Mouse (Mus musculus): ENCODE measurements at regions not wholly inside any gene's neighbourhood (a gene's known extent, or its start where the extent isn't known, plus 50 kb on each side); places are given as distances from the start of the nearest gene placed in this dataset.

DNA sequence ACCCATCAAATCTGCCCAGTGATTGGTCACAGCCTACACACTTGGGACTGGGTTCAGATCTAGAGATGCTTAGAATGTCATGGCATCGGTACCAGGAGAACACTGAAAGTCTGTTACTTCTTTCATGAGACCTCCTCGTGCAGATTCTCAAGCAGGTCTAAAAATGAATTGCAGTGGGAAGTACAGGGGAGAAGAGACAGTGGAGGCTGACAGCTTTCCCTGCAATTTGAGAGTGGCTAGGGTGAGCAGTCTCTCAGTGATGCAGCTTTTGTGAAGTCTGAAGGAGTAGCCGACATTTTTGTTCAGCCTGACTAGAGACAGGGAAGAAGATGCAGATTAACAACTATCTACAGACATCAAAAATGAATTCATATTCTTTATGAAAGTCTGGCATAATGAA is 112.5 kb downstream of the Fam198b start:
- Histone ChIP-seq H3K27me3 (no peaks in the 10 kb centered on the region), H3K4me1 (no peaks in the 10 kb centered on the region), H3K4me2 (no peak overlapping the region), H3K27ac (no peak overlapping the region), H3K9me3 (replicated peaks) (no peaks in the 10 kb centered on the region), H3K4me3 (no peak overlapping the region), H3K9ac (no peak overlapping the region), H3K36me3 (ENCODE audit: poor library complexity, severe bottlenecking) (no peaks in the 10 kb centered on the region)
- 78% methylated on average over 3 of the region's 3 CpGs for WGBS
- ATAC-seq: no peak

DNA sequence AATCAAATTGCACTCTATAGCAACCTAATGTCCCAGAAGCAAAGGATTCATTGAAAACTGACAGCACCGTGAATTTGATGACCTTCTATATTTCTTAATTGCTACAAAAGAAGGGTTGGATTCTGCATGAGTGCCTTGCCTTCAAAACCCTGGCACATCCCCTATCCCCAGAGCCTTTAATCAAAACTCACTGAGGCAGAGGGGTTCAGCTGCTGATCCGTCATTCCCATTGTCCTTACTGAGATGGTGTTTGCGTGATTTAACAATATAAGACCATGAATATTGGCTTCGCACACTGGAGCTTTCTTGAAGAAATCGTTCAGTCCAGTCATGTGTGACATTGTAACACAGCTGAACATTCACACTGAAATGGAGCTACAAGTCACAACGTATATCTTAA is 118.0 kb downstream of the Fam198b start:
- peak; percentile 75 for ATAC-seq
- WGBS: 30% methylated on average over 6 of the region's 6 CpGs
- no peak overlapping the region for H3K4me2 ChIP-seq
- H3K36me3 ChIP-seq (ENCODE audit: poor library complexity, severe bottlenecking): no peaks in the 10 kb centered on the region
- no peaks in the 10 kb centered on the region for H3K27me3 ChIP-seq
- H3K9me3 ChIP-seq (replicated peaks): no peaks in the 10 kb centered on the region
- no peak overlapping the region for H3K9ac ChIP-seq
- H3K27ac ChIP-seq: no peak overlapping the region
- no peak overlapping the region for H3K4me3 ChIP-seq
- no peaks in the 10 kb centered on the region for H3K4me1 ChIP-seq

DNA sequence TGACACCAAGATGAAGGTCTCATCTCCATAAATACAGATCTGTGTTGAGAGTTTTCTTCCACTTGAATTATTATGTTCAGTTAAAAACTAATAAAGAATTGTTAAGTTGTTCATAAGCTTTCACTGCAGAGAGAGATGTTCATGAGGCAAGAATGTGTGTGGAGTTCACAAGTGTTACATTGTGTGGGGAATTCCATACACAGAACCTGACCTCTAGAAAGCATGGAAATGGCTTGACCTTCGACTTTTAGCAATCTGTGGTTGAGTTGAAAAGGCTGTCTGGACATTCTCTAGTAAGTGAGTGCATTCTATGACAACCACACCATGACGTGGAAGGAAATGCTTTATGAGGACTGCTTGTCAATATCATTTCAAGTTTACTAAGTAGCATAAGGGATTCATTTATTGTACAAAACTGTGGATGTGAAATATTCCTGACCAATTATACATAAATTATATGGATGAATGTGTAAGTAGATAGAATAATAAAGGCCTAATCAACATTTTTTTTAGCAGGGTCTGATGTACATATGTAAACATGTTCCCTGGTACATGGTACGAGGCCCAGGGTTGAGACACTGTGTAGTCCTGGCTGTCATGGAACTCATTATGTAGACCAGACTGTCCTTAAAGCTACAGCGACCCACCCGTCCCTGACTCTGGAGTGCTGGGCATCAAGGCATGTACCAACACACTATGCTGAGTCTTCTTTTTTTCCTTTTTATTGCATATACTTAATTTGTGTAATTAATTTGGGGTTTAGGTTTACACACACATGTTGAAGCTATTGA is 119.2 kb downstream of the Fam198b start:
- no peak overlapping the region for H3K4me3 ChIP-seq
- no peak overlapping the region for H3K9ac ChIP-seq
- H3K27me3 ChIP-seq: no peaks in the 10 kb centered on the region
- H3K4me1 ChIP-seq: no peaks in the 10 kb centered on the region
- no peaks in the 10 kb centered on the region for H3K9me3 ChIP-seq (replicated peaks)
- no peaks in the 10 kb centered on the region for H3K36me3 ChIP-seq (ENCODE audit: poor library complexity, severe bottlenecking)
- H3K4me2 ChIP-seq: no peak overlapping the region
- WGBS: 85% methylated on average over 5 of the region's 5 CpGs
- 0 out of 2 replicates have a peak, but pooled peaks have one; percentile 48 for ATAC-seq
- H3K27ac ChIP-seq: no peak overlapping the region

DNA sequence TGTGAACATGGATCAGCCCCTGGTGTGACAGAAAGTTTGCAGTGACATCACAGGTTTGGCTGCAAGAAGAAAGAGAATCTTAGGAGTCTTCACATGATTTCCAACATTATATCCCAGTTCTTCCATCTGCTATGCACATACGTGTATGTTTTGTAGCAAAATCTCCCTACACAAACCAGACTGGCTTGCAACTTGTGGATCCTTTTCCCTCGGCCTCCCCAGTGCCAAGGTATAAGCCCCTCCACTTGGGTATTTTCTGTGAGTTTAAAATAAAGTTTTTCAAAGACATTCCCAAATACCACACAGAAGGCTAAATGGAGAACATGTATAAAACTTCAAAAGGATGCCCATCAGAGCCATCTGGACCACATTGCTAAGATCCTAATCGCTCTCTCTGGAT is 120.2 kb downstream of the Fam198b start:
- H3K9me3 ChIP-seq (replicated peaks): no peaks in the 10 kb centered on the region
- 92% methylated on average over 3 of the region's 3 CpGs for WGBS
- 0 out of 2 replicates have a peak, but pooled peaks have one; percentile 48 for ATAC-seq

DNA sequence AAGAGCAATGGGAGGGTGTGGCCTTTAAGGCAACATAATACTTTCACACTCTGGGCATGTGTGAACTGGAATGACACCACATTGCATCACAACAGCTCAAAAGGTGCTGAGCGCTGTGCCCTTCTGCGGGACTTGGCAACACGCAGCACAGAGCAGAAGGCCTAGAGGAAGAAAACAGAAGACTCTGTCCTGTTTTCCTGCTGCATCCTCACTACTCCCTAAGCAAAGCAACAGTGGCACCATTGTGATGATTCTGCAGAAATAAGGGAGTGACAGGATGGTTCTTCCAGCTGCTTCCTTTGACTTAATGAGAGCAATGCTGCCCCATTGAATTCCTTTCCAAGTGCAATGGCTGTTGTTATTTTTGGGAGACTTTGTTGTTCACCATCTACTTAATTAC is 120.6 kb downstream of the Fam198b start:
- no peak overlapping the region for H3K4me2 ChIP-seq
- peak; percentile 38; the same call in 1 of the 2 replicates for ATAC-seq
- H3K9ac ChIP-seq: no peak overlapping the region
- H3K27ac ChIP-seq: no peak overlapping the region
- no peaks in the 10 kb centered on the region for H3K9me3 ChIP-seq (replicated peaks)
- no peaks in the 10 kb centered on the region for H3K27me3 ChIP-seq
- WGBS: 89% methylated on average over 3 of the region's 3 CpGs
- H3K4me3 ChIP-seq: no peak overlapping the region
- no peaks in the 10 kb centered on the region for H3K4me1 ChIP-seq
- H3K36me3 ChIP-seq (ENCODE audit: poor library complexity, severe bottlenecking): no peaks in the 10 kb centered on the region

More for the DNA sequence above, 120.2 kb downstream of the Fam198b start:
- no peak overlapping the region for H3K27ac ChIP-seq
- H3K9ac ChIP-seq: no peak overlapping the region
- H3K4me3 ChIP-seq: no peak overlapping the region
- no peaks in the 10 kb centered on the region for H3K4me1 ChIP-seq
- H3K4me2 ChIP-seq: no peak overlapping the region
- H3K27me3 ChIP-seq: no peaks in the 10 kb centered on the region
- H3K36me3 ChIP-seq (ENCODE audit: poor library complexity, severe bottlenecking): no peaks in the 10 kb centered on the region

DNA sequence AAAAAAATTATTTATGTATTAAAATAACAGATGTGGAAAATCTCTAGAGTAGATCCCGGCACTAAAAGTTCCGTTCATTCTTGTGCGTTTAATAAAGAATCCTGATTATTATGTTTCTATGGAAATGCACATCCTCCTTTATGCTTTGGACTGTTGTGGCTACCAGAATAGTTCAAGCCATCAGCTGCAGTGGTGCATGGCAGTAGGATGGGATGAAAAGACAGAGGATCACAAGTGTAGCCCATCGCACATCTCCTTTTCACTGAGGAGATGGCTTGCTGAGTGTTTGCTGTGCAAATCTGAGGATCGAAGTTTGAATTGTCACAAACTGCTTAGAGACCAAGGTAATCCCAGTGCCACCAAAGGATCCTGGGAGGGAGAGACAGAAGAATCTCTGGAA is 121.0 kb downstream of the Fam198b start:
- Histone ChIP-seq H3K4me2 (no peak overlapping the region), H3K4me3 (no peak overlapping the region), H3K9ac (no peak overlapping the region), H3K4me1 (no peaks in the 10 kb centered on the region), H3K27ac (no peak overlapping the region), H3K9me3 (replicated peaks) (no peaks in the 10 kb centered on the region), H3K36me3 (ENCODE audit: poor library complexity, severe bottlenecking) (no peaks in the 10 kb centered on the region), H3K27me3 (no peaks in the 10 kb centered on the region)
- 90% methylated on average over 5 of the region's 5 CpGs for WGBS
- no peak for ATAC-seq

DNA sequence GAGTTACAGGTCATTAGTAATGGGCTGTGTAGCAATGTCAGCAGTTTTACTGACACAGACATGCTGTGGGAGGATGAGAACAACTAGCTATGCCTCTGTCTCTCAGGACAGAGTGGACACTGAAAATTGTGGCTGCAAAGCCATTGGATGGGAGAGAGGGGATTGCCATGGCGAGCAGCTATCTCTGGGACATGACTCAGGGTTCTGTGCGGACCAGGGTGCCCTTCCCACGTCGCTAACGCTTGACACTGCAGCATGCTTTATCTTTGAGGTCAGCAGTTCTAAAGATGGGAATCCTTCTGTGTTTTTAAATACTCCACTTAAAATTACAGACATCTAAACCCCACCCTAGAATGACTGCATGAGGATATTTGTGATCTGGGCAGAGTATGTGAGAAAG is 121.9 kb downstream of the Fam198b start:
- Histone ChIP-seq H3K9me3 (replicated peaks) (no peaks in the 10 kb centered on the region), H3K9ac (no peak overlapping the region), H3K36me3 (ENCODE audit: poor library complexity, severe bottlenecking) (no peaks in the 10 kb centered on the region), H3K27ac (no peak overlapping the region), H3K4me3 (no peak overlapping the region), H3K4me2 (no peak overlapping the region), H3K27me3 (no peaks in the 10 kb centered on the region), H3K4me1 (no peaks in the 10 kb centered on the region)
- no peak for ATAC-seq
- WGBS: 91% methylated on average over 5 of the region's 5 CpGs

DNA sequence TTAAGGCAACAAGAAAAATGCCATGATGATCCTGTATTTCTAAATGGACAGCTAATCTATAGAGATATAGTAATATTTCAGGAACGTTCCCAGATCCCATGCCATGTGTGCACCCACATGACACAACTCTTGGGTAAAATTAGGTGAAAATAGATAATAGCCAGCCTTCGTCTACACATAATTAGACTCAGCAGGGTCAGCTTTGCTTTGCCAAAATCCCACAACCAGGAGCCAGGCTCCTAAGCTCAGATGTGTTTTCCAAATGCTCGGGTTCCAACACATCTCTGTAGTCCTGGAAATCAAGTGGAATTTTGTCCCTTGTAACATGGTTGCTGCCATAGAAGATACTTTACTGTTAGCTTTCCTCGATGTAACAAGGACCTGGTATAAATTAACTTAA is 122.7 kb downstream of the Fam198b start:
- ATAC-seq: no peak
- Histone ChIP-seq H3K4me3 (no peak overlapping the region), H3K27ac (no peak overlapping the region), H3K9me3 (replicated peaks) (no peaks in the 10 kb centered on the region), H3K36me3 (ENCODE audit: poor library complexity, severe bottlenecking) (no peaks in the 10 kb centered on the region), H3K4me1 (no peaks in the 10 kb centered on the region), H3K4me2 (no peak overlapping the region), H3K27me3 (no peaks in the 10 kb centered on the region), H3K9ac (no peak overlapping the region)
- WGBS: 74% methylated on average over 4 of the region's 4 CpGs

DNA sequence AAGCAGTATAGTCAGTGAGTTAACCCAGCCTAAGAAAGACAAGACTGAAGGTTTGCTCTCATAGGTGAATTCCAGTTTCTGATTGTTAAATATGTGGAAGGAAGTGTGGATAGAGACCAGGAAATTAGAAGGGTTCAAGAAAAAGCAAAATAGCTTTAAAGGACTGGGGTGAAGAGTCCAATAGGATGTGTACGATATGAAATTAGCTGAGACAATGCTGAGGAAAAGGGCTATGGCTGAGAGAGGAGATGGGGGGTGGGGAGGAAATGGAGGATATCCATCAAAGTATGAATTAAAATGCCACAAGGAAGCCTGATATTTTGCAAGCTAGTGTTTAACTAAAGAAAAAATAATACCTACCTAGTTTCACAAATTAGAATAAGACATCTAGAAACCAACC is 124.9 kb downstream of the Fam198b start:
- H3K4me3 ChIP-seq: no peak overlapping the region
- no peak overlapping the region for H3K27ac ChIP-seq
- H3K27me3 ChIP-seq: no peaks in the 10 kb centered on the region
- H3K36me3 ChIP-seq (ENCODE audit: poor library complexity, severe bottlenecking): no peaks in the 10 kb centered on the region
- H3K9me3 ChIP-seq (replicated peaks): no peaks in the 10 kb centered on the region
- no peaks in the 10 kb centered on the region for H3K4me1 ChIP-seq
- 77% methylated on average over 1 of the region's 1 CpGs for whole genome bisulfite sequencing
- H3K4me2 ChIP-seq: no peak overlapping the region
- no peak overlapping the region for H3K9ac ChIP-seq
- ATAC-seq: no peak

DNA sequence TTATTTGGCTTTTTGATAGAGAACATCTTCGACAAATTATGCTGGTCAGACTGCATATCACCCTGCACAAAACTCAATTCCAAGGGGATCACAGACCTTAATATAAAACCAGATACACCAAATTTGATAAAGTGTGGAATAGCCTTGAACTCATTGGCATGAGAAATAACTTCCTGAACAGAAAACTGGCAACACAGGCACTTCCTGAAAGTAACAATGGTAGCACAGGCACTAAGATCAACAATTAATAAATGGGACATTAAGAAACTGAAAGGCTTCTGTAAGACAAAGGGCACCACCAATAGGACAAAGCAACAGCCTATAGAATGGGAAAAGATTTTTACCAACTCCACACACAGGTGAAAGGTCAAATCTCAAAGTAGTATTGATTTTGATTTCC is 141.5 kb downstream of the Fam198b start:
- Histone ChIP-seq H3K4me3 (no peak overlapping the region), H3K4me1 (no peaks in the 10 kb centered on the region), H3K36me3 (ENCODE audit: poor library complexity, severe bottlenecking) (no peaks in the 10 kb centered on the region), H3K27me3 (no peaks in the 10 kb centered on the region), H3K9me3 (replicated peaks) (no peaks in the 10 kb centered on the region), H3K27ac (no peak overlapping the region), H3K4me2 (no peak overlapping the region), H3K9ac (no peak overlapping the region)
- no peak for ATAC-seq
- WGBS: 96% methylated on average over 1 of the region's 1 CpGs

DNA sequence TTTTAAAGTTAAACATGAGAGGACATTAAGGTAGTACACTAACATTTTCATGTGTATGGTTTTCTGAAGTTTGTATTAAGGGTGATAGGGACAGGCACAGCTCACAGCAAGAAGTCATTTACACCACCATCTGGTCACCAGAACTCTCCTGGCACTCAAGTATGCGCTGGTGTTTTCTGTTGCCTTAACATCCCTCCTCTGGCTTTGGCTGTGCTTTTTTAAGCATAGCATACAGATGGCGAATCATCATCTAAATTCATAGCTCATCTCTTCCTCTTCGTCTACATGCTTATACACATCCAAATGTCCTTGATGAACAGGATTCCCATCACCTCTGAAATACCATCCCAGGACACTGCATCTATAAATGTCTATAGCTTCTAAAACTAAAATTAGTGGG is 148.7 kb downstream of the Fam198b start:
- Histone ChIP-seq H3K4me2 (no peak overlapping the region), H3K27me3 (no peaks in the 10 kb centered on the region), H3K4me1 (no peaks in the 10 kb centered on the region), H3K9me3 (replicated peaks) (no peaks in the 10 kb centered on the region), H3K36me3 (ENCODE audit: poor library complexity, severe bottlenecking) (no peaks in the 10 kb centered on the region), H3K9ac (no peak overlapping the region), H3K27ac (no peak overlapping the region), H3K4me3 (no peak overlapping the region)
- WGBS: 90% methylated on average over 3 of the region's 3 CpGs
- ATAC-seq: no peak

DNA sequence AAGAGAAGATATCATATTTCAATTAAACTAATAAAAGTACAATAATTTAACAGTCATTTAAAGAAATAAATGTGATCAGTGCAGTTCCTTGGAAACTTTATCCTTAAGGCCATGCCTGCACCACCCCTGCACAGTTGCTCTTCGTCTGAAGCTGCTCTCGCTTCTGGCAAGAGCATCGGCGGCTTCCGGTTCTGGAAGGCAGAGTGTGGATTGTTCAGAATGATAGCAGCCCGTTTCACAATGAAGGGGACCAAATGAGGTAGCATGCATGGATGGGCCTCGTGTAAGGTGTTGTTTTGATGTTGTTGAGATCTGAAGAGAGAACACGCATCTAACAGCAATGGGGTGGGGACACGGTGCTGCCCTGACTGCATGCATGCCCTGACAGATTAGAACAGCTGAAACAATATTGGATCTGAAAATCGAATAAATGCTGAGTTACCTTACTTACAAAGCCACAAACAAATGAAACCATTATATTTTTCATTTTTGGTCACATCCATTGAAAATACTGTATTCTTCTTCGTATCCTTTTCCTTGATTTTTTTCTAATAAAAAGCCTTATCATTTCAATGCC is 154.3 kb downstream of the Fam198b start:
- no peak overlapping the region for H3K4me2 ChIP-seq
- no peak for ATAC-seq
- WGBS: 78% methylated on average over 11 of the region's 11 CpGs

More for the DNA sequence above, 154.3 kb downstream of the Fam198b start:
- no peak overlapping the region for H3K4me3 ChIP-seq
- H3K27ac ChIP-seq: no peak overlapping the region
- H3K4me1 ChIP-seq: no peaks in the 10 kb centered on the region
- H3K9me3 ChIP-seq (replicated peaks): no peaks in the 10 kb centered on the region
- H3K27me3 ChIP-seq: no peaks in the 10 kb centered on the region
- no peaks in the 10 kb centered on the region for H3K36me3 ChIP-seq (ENCODE audit: poor library complexity, severe bottlenecking)
- no peak overlapping the region for H3K9ac ChIP-seq
